Mouse (Mus musculus): Measurements from ENCODE around the gene Rhbdl3.

- no peak for TF ChIP-seq ZNF384 (IDR thresholded peaks at IDR 0.05; ENCODE audit: low read depth, low read length)
- no peak for TF ChIP-seq HCFC1 (IDR thresholded peaks at IDR 0.05; ENCODE audit: borderline replicate concordance, insufficient read depth, low read length)
Measured at GRCm38 (mm10) chr11:80312049-80312448, 11.3 kb downstream of the Rhbdl3 start.
